Mouse (Mus musculus) CH12F3 (cell line): ENCODE measurements at regions not wholly inside any gene's neighbourhood (a gene's known extent, or its start where the extent isn't known, plus 50 kb on each side); places are given as distances from the start of the nearest gene placed in this dataset.

ENCODE experiments used
- in situ Hi-C: fragments of 300-500 bp; cut with MboI; formaldehyde crosslinking; loops from 2 replicates; pipeline ENCODE4 v1.14.3; 2020; ENCODE audit warnings: low sequenced_read_pairs

DNA sequence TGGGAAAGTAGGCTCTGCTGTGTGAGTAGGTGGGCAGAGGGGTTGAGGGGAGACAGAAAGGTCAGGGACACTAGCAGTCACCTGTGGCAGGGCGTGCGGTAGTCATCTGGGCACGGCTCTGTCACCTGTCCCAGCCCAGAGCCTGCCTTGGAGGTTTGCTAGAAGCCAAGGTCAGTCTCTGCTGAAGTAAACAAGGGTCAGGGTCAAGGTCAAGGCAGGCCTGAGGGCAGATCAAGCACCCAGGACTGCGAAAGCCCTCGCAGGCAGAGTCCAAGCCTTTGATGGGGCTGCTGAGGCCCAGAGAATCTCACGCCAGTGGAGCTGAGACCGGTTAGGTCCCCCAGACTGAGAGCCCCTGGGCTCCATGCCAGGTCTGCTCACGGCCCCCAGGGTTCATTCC lies 87.2 kb upstream of the Runx3 start:
- in situ Hi-C loops = no loop called here

DNA sequence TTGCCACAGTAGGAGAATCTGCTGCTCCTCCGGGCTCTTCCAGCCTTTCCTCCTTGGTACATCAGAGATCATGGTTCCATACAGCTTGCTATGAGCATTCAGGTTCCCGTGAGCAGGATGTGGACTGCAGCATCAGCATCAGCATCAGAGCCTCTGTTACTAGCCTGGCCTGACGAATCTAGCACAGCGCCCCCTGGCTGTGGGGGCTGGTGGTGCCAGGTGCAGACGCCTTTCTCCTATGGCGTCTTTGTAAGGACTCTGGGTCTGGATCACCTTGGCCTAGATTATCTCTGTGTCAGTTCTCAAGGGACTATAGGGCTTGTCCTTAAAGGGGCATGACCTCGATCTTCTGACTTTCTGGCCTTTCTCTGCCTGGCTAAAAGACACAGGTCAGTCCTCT lies 86.0 kb upstream of the Runx3 start:
- in situ Hi-C loops = no loop called here

- in situ Hi-C loops = no loop called here
These were observed 83.7 kb upstream of the Runx3 start for GRCm38 (mm10) chr4:135036764-135037163.

- in situ Hi-C loops = no loop called here
These were observed 81.2 kb upstream of the Runx3 start for GRCm38 (mm10) chr4:135039234-135039633.

GRCm38 (mm10) chr4:135041921-135042320 lies 78.5 kb upstream of the Runx3 start:
- in situ Hi-C loops = no loop called here

- in situ Hi-C loops = no loop called here
These were observed 78.0 kb upstream of the Runx3 start for GRCm38 (mm10) chr4:135042501-135042900.

- in situ Hi-C loops = no loop called here
These were observed 75.4 kb upstream of the Runx3 start for GRCm38 (mm10) chr4:135045054-135045453.

GRCm38 (mm10) chr4:135046619-135047018 lies 73.8 kb upstream of the Runx3 start:
- in situ Hi-C loops = no loop called here

DNA sequence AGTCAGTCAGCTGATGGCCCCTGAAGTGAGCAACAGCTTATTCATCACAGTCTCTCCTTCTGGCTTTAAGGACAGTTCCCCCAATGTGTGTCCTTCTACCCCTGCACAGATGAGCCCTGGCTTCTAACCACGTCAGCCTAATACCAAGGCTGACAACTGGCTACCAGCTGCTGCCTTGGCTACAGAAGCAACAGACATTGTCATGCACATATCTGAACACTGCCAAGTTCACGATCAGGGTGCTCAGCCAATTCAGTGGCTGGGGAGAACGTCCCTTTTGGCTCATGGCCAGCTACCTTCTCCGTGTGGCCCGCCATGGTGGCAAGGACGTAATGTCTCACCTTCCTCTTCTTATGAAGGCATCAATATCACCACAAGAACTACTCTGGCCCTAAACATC lies 73.2 kb upstream of the Runx3 start:
- in situ Hi-C loops = no loop called here

- in situ Hi-C loops = no loop called here
These were observed 72.7 kb upstream of the Runx3 start for GRCm38 (mm10) chr4:135047771-135048170.

- in situ Hi-C loops = no loop called here
These were observed 70.5 kb upstream of the Runx3 start for GRCm38 (mm10) chr4:135049924-135050323.

GRCm38 (mm10) chr4:135051466-135051865 lies 69.0 kb upstream of the Runx3 start:
- in situ Hi-C loops = no loop called here

DNA sequence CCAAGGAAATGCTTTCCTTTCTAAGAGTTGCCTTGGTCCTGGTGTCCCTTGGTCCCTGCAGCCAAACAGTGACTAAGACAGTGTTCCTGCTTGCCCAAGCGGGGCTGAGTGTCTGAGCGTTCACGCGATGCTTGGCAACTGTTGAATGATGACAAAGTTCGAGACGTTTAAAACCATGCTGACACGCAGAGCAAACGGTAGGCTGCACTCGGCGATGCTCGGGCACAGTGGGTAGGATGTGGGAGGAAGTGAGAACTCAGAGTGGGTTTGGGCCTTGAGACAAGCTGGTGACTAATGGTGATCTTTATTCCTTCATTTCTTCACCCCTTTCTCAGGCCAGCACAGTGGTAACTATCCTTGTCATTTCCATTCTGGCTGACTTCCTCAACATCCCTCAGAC lies 66.9 kb upstream of the Runx3 start:
- in situ Hi-C loops = no loop called here

DNA sequence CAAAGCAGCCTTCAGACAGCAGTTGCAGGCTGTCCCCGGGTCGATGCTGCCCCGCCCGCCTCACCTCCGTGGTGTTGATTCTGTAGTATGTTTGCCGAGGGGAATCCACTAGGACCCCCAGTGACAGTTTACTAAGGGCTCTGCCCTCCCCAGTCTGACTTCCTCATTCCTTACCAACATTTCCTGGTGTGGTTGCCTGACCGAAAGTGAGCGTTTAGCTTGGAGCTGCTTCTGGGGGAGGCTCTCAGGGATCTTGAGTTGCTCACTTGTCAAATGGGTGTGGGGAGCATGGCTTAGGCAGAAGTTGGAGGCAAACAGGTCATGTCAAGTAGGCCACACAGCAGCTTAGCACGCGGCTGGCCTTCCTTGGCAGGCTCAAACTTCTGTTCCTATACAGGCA lies 66.1 kb upstream of the Runx3 start:
- in situ Hi-C loops = no loop called here

GRCm38 (mm10) chr4:135056371-135056770 lies 64.1 kb upstream of the Runx3 start:
- in situ Hi-C loops = no loop called here

GRCm38 (mm10) chr4:135057286-135057685 lies 63.2 kb upstream of the Runx3 start:
- in situ Hi-C loops = no loop called here

GRCm38 (mm10) chr4:135058895-135059294 lies 61.6 kb upstream of the Runx3 start:
- in situ Hi-C loops = no loop called here

GRCm38 (mm10) chr4:135061030-135061743 lies 59.3 kb upstream of the Runx3 start:
- in situ Hi-C loops = no loop called here

DNA sequence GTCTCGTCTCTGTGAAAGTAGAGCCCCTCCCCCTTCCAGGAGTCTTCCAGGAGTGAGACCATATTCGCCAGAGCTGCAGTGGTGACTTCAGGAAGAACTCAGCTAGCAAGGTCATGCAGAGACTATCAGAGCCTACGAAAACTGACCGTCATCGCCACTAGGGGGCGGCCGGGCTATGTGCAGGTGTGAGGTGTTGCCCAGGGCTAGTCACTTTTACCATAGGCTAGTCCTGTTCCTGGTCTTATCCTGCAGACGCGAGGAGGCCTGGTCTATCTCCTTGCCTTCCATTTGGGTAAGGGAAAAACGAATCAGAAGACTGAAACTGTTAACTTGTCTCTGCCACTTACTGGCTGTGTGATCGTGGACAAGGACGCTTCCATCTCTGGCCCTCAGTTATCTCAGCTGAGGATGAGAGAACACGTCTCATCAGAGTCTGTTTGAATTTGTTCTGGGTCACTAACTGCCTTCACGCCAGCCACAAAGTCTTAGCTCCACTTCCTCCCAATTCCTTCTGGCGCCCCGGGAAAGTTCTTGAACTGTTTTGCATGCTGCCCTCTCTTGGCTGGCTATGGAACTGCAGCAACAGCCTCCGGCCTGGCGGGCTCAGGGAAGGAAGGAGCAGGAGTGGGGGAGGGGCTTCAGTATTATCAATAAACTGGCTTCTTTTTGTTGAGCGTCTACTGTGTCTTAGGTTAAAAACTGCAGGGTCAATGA lies 53.5 kb upstream of the Runx3 start:
- in situ Hi-C loops = loop anchor here (5.0 kb wide), 1 partner anchor 140 kb away; no protein-coding TSS in a partner anchor

DNA sequence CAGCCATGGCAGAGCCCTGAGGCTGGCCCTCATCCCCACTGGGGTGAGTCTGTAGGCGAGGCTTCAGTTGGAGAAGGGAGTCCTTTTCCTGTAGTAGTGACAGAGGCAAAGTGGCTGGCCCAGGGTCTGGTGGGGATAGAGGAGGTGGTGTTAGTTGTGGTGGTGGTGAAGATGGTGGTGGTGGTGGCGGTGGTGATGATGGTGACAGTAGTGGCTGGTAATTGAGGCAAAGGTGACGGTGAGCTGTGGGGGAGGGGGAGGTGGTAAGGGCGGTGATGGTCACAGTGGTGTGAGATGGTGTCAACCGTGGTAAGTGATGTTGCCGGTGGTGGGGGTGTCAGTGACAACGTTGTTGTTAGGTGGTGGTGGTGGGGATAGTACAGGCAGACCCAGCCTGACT lies 52.6 kb upstream of the Runx3 start:
- in situ Hi-C loops = loop anchor here (5.0 kb wide), 1 partner anchor 139 kb away; no protein-coding TSS in a partner anchor

GRCm38 (mm10) chr4:135069818-135070217 lies 50.6 kb upstream of the Runx3 start:
- in situ Hi-C loops = loop anchor here (5.0 kb wide), 1 partner anchor 137 kb away; no protein-coding TSS in a partner anchor
